Mouse (Mus musculus): Measurements from ENCODE around the gene Mill2.

Mill2 gene

DNA sequence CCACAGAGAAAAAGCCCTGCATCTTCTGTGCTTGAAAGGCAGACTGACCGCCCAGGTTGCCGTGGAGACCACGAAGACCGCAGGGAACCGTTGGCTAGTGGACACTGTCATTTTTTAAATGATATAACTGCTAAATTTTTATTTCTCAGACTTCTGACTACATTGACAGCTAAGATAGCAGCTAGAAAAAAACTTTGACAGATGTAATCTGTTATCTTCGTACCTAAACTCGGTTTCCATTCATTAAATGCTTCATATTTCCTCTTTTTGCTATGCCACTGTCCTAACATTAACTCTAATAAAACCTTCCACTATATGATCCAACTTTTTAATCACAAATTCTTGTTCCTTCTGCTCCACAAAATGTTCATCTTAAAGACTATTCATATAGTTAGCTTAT, 10.2 kb upstream of the Mill2 start:
- H3K27me3 ChIP-seq (ENCODE audit: insufficient read depth, low read length), result peaks cover 3% of the 10 kb centered on the region; the same call in 1 of the 2 replicates
- TF ChIP-seq POU5F1 (IDR thresholded peaks at IDR 0.05; ENCODE audit: borderline replicate concordance, low read length), result no peak
- TF ChIP-seq CTCF (conservative IDR thresholded peaks at IDR 0.05; ENCODE audit: low read length), result no peak
- TF ChIP-seq NANOG (IDR thresholded peaks at IDR 0.05; ENCODE audit: borderline replicate concordance, low read length), result no peak
- no peak overlapping the region for H3K4me3 ChIP-seq (replicated peaks; ENCODE audit: low read length)
- H3K36me3 ChIP-seq (ENCODE audit: insufficient read depth, low read length), result no peaks in the 10 kb centered on the region
- H3K9me3 ChIP-seq (ENCODE audit: low read length), result peaks cover 32% of the 10 kb centered on the region
- H3K4me1 ChIP-seq (replicated peaks; ENCODE audit: low read depth, low read length), result peaks cover 10% of the 10 kb centered on the region

DNA sequence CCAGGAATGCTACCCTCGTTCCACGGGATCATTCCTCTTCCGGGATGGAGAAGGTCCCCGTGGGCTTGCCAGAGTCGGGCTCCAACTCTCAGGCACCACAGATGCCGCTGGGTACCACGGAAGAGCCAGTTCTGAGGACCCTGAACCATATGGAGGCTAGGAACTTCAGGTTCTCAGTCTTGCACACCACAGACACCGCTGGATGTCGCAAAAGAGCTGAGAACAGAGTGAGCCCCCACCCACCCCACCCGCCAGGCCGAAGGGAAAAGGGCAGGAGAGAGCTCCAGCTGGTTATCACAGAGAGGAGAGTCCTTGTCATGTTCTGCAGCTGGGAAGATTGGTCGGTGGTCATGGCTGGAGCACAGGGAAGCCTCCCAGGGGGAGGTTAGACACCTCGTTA, 7.5 kb upstream of the Mill2 start:
- H3K9me3 ChIP-seq (ENCODE audit: low read length), result peaks cover 13% of the 10 kb centered on the region
- H3K27me3 ChIP-seq (ENCODE audit: insufficient read depth, low read length), result no peaks in the 10 kb centered on the region
- TF ChIP-seq CTCF (conservative IDR thresholded peaks at IDR 0.05; ENCODE audit: low read length), result no peak
- TF ChIP-seq NANOG (IDR thresholded peaks at IDR 0.05; ENCODE audit: borderline replicate concordance, low read length), result no peak
- no peak for TF ChIP-seq POU5F1 (IDR thresholded peaks at IDR 0.05; ENCODE audit: borderline replicate concordance, low read length)
- H3K36me3 ChIP-seq (ENCODE audit: insufficient read depth, low read length), result no peaks in the 10 kb centered on the region
- H3K4me1 ChIP-seq (replicated peaks; ENCODE audit: low read depth, low read length), result peaks cover 10% of the 10 kb centered on the region
- H3K4me3 ChIP-seq (replicated peaks; ENCODE audit: low read length), result no peak overlapping the region

DNA sequence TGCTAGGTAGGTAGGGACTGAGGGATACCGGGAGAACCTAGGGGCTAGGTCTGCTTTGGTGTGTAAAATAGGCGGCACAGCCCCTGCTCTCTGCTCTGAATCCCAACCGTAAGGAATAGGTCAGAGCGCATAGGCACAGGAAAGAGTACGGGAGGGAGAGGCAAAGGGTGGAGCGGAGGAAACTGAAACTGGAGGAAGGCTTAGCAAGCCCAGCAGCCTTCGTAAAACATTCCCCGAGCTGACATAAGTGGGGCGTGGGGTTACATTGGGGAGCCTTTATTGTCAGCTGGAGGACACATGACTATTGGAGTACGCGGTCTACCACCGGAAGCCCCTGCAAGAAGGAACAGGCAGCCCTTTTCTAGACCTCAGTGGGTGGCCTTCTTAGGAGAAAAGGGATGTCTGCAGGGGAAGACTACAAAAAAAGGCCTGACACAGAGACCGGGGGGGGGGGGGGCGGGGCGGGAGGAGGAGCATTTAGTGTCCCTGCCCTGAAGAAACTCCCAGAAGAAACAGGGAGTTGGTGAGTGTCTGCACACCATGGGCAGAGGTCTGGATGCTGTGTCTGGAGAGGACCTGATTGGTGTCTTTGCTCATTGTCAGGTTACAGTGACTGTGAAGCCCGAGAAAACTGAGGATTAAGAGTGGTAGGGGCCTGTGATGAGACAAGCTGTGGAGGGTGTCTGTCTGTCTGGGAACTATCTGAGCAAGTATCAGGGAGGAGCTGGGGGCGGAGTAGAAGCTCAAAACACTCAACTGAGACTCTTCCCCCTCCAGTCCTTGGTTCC, 814 bp downstream of the Mill2 start:
- TF ChIP-seq CTCF (conservative IDR thresholded peaks at IDR 0.05; ENCODE audit: low read length), result no peak
- TF ChIP-seq POU5F1 (IDR thresholded peaks at IDR 0.05; ENCODE audit: borderline replicate concordance, low read length), result no peak
- no peak for TF ChIP-seq NANOG (IDR thresholded peaks at IDR 0.05; ENCODE audit: borderline replicate concordance, low read length)
- no peaks in the 10 kb centered on the region for H3K36me3 ChIP-seq (ENCODE audit: insufficient read depth, low read length)
- peaks cover 35% of the 10 kb centered on the region for H3K4me1 ChIP-seq (replicated peaks; ENCODE audit: low read depth, low read length)

DNA sequence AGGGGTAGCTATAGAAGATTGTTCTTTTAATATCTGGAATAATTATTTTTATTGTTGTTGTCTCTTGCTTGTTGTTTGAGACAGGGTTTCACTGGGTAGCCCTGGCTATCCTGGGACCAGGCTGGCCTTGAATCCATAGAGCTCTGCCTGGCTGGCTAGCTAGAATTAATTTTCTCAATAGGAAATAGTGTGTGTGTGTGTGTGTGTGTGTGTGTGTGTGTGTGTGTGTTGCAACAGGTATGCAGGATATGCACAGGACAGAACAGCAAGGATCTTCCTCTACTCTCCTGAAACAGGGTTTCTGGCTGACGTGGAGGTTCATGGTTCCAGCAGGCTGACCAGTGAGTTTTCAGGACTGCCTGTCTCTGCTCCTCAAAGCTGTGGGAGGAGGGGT, 1.4 kb downstream of the Mill2 start:
- Histone ChIP-seq H3K4me1 (replicated peaks; ENCODE audit: low read depth, low read length) (peaks cover 35% of the 10 kb centered on the region), H3K4me3 (replicated peaks; ENCODE audit: low read length) (peak overlapping the region; percentile 65), H3K9me3 (ENCODE audit: low read length) (no peaks in the 10 kb centered on the region), H3K27me3 (ENCODE audit: insufficient read depth, low read length) (no peaks in the 10 kb centered on the region), H3K36me3 (ENCODE audit: insufficient read depth, low read length) (no peaks in the 10 kb centered on the region)
- TF ChIP-seq NANOG (IDR thresholded peaks at IDR 0.05; ENCODE audit: borderline replicate concordance, low read length), result no peak
- no peak for TF ChIP-seq CTCF (conservative IDR thresholded peaks at IDR 0.05; ENCODE audit: low read length)
- no peak for TF ChIP-seq POU5F1 (IDR thresholded peaks at IDR 0.05; ENCODE audit: borderline replicate concordance, low read length)

More for the DNA sequence above, 814 bp downstream of the Mill2 start:
- Histone ChIP-seq H3K27me3 (ENCODE audit: insufficient read depth, low read length) (no peaks in the 10 kb centered on the region), H3K9me3 (ENCODE audit: low read length) (no peaks in the 10 kb centered on the region), H3K4me3 (replicated peaks; ENCODE audit: low read length) (peak overlapping the region; percentile 65)

DNA sequence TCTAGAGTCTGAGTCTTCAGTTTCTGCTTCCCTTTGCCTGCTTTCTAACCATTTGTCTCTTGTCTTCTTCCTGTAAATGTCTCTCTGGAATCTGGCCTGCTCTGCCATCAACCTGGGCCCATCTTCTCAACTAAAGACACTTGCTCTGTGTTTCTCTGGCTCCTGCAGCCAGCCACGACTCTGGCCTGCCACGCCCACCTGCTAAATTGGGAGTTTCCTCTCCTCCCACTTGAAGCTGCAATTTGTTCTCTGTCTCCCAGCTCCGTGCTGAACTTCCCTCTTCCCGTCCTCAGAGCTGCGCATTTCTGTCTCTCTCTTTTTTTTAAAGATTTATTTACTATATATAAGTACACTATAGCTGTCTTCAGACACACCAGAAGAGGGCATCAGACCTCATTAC, 5.0 kb downstream of the Mill2 start:
- Histone ChIP-seq H3K36me3 (ENCODE audit: insufficient read depth, low read length) (no peaks in the 10 kb centered on the region), H3K4me1 (replicated peaks; ENCODE audit: low read depth, low read length) (peaks cover 40% of the 10 kb centered on the region), H3K4me3 (replicated peaks; ENCODE audit: low read length) (no peak overlapping the region), H3K9me3 (ENCODE audit: low read length) (no peaks in the 10 kb centered on the region), H3K27me3 (ENCODE audit: insufficient read depth, low read length) (no peaks in the 10 kb centered on the region; the same call in none of the 2 replicates)
- no peak for TF ChIP-seq POU5F1 (IDR thresholded peaks at IDR 0.05; ENCODE audit: borderline replicate concordance, low read length)
- TF ChIP-seq NANOG (IDR thresholded peaks at IDR 0.05; ENCODE audit: borderline replicate concordance, low read length), result no peak
- no peak for TF ChIP-seq CTCF (conservative IDR thresholded peaks at IDR 0.05; ENCODE audit: low read length)

DNA sequence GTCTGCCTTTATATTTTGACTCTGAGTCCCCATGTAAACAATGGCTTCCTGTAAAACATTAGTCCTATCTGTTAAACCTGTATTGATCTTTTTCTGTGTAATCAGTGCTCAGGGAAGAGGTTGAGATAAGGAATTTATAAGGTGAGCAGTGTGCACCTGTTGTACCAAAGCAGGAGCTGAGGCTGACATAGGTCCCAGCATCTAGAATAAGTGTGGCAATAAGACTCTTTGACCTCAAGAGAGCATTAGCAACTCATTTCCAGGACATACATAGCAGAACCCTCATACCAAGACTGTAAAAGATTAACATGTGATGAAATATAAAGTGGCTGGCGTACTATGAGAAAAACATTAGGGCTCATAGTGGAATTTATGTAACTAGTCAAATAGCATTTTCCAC, 8.6 kb downstream of the Mill2 start:
- Histone ChIP-seq H3K27me3 (ENCODE audit: insufficient read depth, low read length) (no peaks in the 10 kb centered on the region; the same call in none of the 2 replicates), H3K4me3 (replicated peaks; ENCODE audit: low read length) (no peak overlapping the region), H3K36me3 (ENCODE audit: insufficient read depth, low read length) (no peaks in the 10 kb centered on the region), H3K4me1 (replicated peaks; ENCODE audit: low read depth, low read length) (peaks cover 44% of the 10 kb centered on the region), H3K9me3 (ENCODE audit: low read length) (no peaks in the 10 kb centered on the region)
- TF ChIP-seq CTCF (conservative IDR thresholded peaks at IDR 0.05; ENCODE audit: low read length) (no peak), POU5F1 (IDR thresholded peaks at IDR 0.05; ENCODE audit: borderline replicate concordance, low read length) (no peak), NANOG (IDR thresholded peaks at IDR 0.05; ENCODE audit: borderline replicate concordance, low read length) (no peak)

DNA sequence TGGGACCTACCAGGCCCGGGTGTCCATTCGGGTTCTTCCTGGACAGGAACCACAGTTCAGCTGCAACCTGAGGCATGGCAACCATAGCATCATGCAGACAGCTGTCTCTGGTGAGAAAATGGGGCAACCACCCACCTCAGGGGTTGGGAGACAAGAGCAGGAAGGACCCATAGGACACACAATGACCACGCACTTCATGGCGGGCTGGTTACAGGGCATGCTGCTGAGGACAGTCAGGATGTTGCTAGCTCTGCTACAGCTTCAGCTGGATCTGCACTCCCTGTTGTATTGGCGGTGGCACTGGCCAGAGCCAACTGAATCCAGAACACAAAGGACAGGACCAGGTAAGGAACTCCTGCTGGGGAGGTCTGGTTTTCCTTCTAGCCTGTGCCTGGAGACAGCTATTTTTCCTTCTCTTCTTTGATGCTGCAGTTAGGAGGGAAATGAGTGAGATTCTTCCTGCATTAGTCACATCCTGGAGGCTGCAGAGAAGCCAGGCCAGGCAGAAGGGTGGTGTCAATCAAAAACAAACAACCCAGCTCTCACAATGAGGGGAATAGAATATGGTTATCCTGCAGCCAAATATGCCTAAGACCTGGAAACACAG, 18.6 kb downstream of the Mill2 start:
- Histone ChIP-seq H3K9me3 (ENCODE audit: low read length) (peaks cover 14% of the 10 kb centered on the region), H3K27me3 (ENCODE audit: insufficient read depth, low read length) (no peaks in the 10 kb centered on the region; the same call in 1 of the 2 replicates), H3K36me3 (ENCODE audit: insufficient read depth, low read length) (no peaks in the 10 kb centered on the region), H3K4me3 (replicated peaks; ENCODE audit: low read length) (no peak overlapping the region), H3K4me1 (replicated peaks; ENCODE audit: low read depth, low read length) (peaks cover 27% of the 10 kb centered on the region)
- TF ChIP-seq POU5F1 (IDR thresholded peaks at IDR 0.05; ENCODE audit: borderline replicate concordance, low read length) (no peak), NANOG (IDR thresholded peaks at IDR 0.05; ENCODE audit: borderline replicate concordance, low read length) (no peak), CTCF (conservative IDR thresholded peaks at IDR 0.05; ENCODE audit: low read length) (no peak)

DNA sequence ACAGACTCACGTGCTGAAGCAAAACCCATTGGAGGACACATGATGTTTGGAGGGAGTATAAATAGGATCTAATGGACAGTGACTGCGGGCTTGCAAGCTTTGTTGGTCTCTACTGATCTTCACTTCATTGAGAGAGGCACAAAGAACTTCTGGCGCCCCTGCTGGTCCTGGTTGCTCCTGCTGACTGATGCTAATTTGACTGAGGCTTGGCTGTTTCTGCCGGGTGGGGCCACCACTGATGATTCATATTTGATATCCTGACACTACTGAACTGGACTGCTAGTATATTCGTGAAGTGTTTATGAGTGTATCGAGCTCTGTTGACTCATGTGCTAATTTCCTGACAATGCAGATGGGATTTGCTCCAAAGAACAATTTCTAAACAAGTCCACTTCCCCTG, 23.0 kb downstream of the Mill2 start:
- no peaks in the 10 kb centered on the region; the same call in 1 of the 2 replicates for H3K27me3 ChIP-seq (ENCODE audit: insufficient read depth, low read length)
- H3K4me3 ChIP-seq (replicated peaks; ENCODE audit: low read length), result no peak overlapping the region
- peaks cover 25% of the 10 kb centered on the region for H3K4me1 ChIP-seq (replicated peaks; ENCODE audit: low read depth, low read length)
- no peaks in the 10 kb centered on the region for H3K36me3 ChIP-seq (ENCODE audit: insufficient read depth, low read length)
- peaks cover 32% of the 10 kb centered on the region for H3K9me3 ChIP-seq (ENCODE audit: low read length)
- no peak for TF ChIP-seq POU5F1 (IDR thresholded peaks at IDR 0.05; ENCODE audit: borderline replicate concordance, low read length)
- no peak for TF ChIP-seq CTCF (conservative IDR thresholded peaks at IDR 0.05; ENCODE audit: low read length)
- TF ChIP-seq NANOG (IDR thresholded peaks at IDR 0.05; ENCODE audit: borderline replicate concordance, low read length), result no peak
